Mouse (Mus musculus): ENCODE measurements at regions not wholly inside any gene's neighbourhood (a gene's known extent, or its start where the extent isn't known, plus 50 kb on each side); places are given as distances from the start of the nearest gene placed in this dataset.
"Not testable (repeated sequence)": the region's sequence is repeated elsewhere in the genome, so short reads cannot be mapped to it uniquely, and the experiment has no call there.

GRCm38 (mm10) chr12:19125541-19125940 lies 611.2 kb downstream of the 5730507C01Rik start:
- DNase-seq (ENCODE audit: low spot score in 2 of 2): no peak

GRCm38 (mm10) chr12:19175631-19176030 lies 661.3 kb downstream of the 5730507C01Rik start:
- no peak for DNase-seq (ENCODE audit: low spot score in 2 of 2)

GRCm38 (mm10) chr12:19192396-19192795 lies 678.1 kb downstream of the 5730507C01Rik start:
- DNase-seq (ENCODE audit: low spot score in 2 of 2): no peak

GRCm38 (mm10) chr12:19193041-19193440 lies 678.7 kb downstream of the 5730507C01Rik start:
- not testable (repeated sequence) for DNase-seq (ENCODE audit: low spot score in 2 of 2)

- not testable (repeated sequence) for DNase-seq (ENCODE audit: low spot score in 2 of 2)
Measured at GRCm38 (mm10) chr12:19223996-19224395, 709.7 kb downstream of the 5730507C01Rik start.

- DNase-seq (ENCODE audit: low spot score in 2 of 2): peak in 1 of 2 experiments; percentile 2
Measured at GRCm38 (mm10) chr12:19246731-19247130, 707.6 kb upstream of the Gm21863 start.

- DNase-seq (ENCODE audit: low spot score in 2 of 2): peak; percentile 9 to 37
Measured at GRCm38 (mm10) chr12:19288271-19288890, 665.9 kb upstream of the Gm21863 start.

GRCm38 (mm10) chr12:19289038-19289437 lies 665.3 kb upstream of the Gm21863 start:
- DNase-seq (ENCODE audit: low spot score in 2 of 2): not testable (repeated sequence)

GRCm38 (mm10) chr12:19292068-19292770 lies 662.1 kb upstream of the Gm21863 start:
- not testable (repeated sequence) for DNase-seq (ENCODE audit: low spot score in 2 of 2)

Data from spleen, postnatal 14 days (tissue).